Mouse (Mus musculus): ENCODE data around the gene Fgfbp3. TPM values are rescaled to one million over a fixed set of nuclear protein-coding genes. Genes with fewer than 3 reads are reported as not detected.

The Fgfbp3 gene
- polyA plus RNA-seq, 1 experiment, result 8.1 TPM

DNA sequence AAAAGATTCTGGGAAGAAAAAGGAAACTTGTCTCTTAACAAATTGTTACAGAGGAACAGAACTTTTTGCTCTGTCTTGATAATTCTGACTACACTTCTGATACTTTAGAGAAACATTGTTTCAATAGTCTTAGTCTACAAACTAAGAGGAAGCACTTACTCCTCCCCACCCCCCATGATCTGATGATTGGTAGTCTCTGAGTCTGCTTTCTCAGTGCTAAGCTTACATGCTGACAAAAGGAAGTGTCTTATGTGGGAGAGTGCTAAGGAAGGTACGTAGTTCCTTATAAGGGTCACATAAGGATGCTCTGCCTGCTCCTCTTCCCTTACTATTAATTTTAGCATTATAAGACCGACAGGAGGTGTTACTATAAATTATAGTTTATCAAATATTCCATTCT lies 13.2 kb upstream of the Fgfbp3 start:
- H3K4me3 ChIP-seq (replicated peaks; ENCODE audit: insufficient read depth, low read depth, low read length), result no peak overlapping the region
- TF ChIP-seq CTCF (IDR thresholded peaks at IDR 0.05; ENCODE audit: borderline replicate concordance, insufficient read depth, low read depth, low read length) (no peak), POLR2A (IDR thresholded peaks at IDR 0.05; ENCODE audit: borderline replicate concordance, insufficient read depth, low read length) (no peak)
- H3K27me3 ChIP-seq (ENCODE audit: control insufficient read depth, insufficient read depth, low read length), result no peaks in the 10 kb centered on the region
- H3K4me1 ChIP-seq (ENCODE audit: control insufficient read depth, insufficient read depth, low read length), result no peaks in the 10 kb centered on the region
- WGBS, result 87% methylated on average over 2 of the region's 2 CpGs
- no peak overlapping the region for H3K27ac ChIP-seq (ENCODE audit: insufficient read depth, low read length)
- DNase-seq, result no peak

DNA sequence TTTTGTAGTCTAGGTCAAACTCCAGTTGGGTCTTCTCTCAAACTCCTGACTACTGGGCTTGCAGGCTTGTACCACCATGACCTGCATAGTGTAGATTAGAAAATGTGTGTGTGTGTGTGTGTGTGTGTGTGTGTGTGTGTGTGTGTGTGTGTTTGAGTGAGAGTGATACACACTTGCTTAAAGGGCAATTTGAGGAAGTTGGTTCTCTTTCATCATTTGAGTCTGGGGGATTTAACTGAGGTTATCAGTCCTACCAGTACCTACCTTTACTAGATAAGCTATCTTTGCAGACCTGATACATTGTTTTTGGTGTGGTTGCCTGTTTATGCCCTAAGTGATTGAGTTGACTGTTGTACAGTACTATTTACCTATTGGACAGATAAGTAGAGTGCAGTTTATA lies 12.7 kb upstream of the Fgfbp3 start:
- no peak overlapping the region for H3K4me3 ChIP-seq (replicated peaks; ENCODE audit: insufficient read depth, low read depth, low read length)
- DNase-seq, result no peak
- TF ChIP-seq CTCF (IDR thresholded peaks at IDR 0.05; ENCODE audit: borderline replicate concordance, insufficient read depth, low read depth, low read length), result no peak
- TF ChIP-seq POLR2A (IDR thresholded peaks at IDR 0.05; ENCODE audit: borderline replicate concordance, insufficient read depth, low read length), result no peak

DNA sequence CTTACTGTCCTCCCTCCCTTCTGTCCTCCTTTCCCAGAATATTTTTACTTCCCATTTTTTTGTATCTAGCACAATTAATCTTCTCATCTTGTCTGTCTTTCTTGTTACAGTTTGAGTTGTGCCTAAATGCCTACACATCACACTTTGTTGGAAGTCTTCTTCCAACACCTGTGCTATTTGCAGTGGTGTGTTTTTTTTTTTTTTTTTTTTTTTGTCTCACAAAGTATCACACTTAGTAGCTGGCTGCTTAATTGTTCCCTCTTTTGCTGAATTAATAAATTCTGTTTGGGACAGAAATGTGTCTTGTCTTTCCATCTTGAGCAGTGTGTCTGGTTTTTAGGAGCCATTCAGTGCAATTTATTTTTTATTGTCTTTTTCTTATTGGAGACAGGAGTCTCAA lies 10.4 kb upstream of the Fgfbp3 start:
- no peak for TF ChIP-seq POLR2A (IDR thresholded peaks at IDR 0.05; ENCODE audit: borderline replicate concordance, insufficient read depth, low read length)
- TF ChIP-seq CTCF (IDR thresholded peaks at IDR 0.05; ENCODE audit: borderline replicate concordance, insufficient read depth, low read depth, low read length), result no peak

More for the DNA sequence above, 12.7 kb upstream of the Fgfbp3 start:
- Histone ChIP-seq H3K27me3 (ENCODE audit: control insufficient read depth, insufficient read depth, low read length) (no peaks in the 10 kb centered on the region), H3K4me1 (ENCODE audit: control insufficient read depth, insufficient read depth, low read length) (no peaks in the 10 kb centered on the region; the same call in 1 of the 2 replicates), H3K27ac (ENCODE audit: insufficient read depth, low read length) (no peak overlapping the region)

DNA sequence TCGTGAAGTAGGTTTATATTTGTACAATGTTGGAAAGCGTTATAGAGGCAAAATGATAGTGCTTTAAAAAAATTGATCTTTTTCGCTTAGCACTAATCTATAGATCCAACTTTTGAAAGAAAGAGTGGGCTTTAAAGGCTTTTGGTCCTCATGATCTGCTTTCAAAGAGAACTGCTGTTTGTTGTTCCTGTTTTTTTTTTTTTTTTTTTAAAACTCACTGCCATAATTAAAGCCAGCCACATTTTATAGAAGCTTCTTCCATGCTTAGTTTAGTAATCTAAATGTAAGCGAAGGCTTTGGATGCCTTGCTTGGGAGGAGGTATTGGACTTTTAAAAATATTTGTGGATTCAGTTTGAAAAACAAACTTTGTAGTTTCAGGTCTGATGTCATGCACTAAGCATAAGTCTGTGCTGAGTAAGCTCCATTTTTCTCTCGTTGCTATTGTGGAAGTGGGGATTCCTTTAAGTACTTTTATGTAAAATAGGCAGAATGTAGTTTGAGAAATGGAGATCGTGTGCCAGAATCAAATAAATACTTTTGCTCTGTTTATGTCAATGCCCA lies 8.5 kb upstream of the Fgfbp3 start:
- H3K4me1 ChIP-seq (ENCODE audit: control insufficient read depth, insufficient read depth, low read length), result no peaks in the 10 kb centered on the region; the same call in 1 of the 2 replicates
- no peak for DNase-seq
- no peak overlapping the region for H3K4me3 ChIP-seq (replicated peaks; ENCODE audit: insufficient read depth, low read depth, low read length)
- TF ChIP-seq CTCF (IDR thresholded peaks at IDR 0.05; ENCODE audit: borderline replicate concordance, insufficient read depth, low read depth, low read length) (no peak), POLR2A (IDR thresholded peaks at IDR 0.05; ENCODE audit: borderline replicate concordance, insufficient read depth, low read length) (no peak)
- no peak overlapping the region for H3K27ac ChIP-seq (ENCODE audit: insufficient read depth, low read length)
- H3K27me3 ChIP-seq (ENCODE audit: control insufficient read depth, insufficient read depth, low read length), result no peaks in the 10 kb centered on the region
- 82% methylated on average over 6 of the region's 6 CpGs for WGBS

More for the DNA sequence above, 10.4 kb upstream of the Fgfbp3 start:
- no peak overlapping the region for H3K27ac ChIP-seq (ENCODE audit: insufficient read depth, low read length)
- H3K4me3 ChIP-seq (replicated peaks; ENCODE audit: insufficient read depth, low read depth, low read length), result no peak overlapping the region
- no peak for DNase-seq
- no peaks in the 10 kb centered on the region; the same call in 1 of the 2 replicates for H3K4me1 ChIP-seq (ENCODE audit: control insufficient read depth, insufficient read depth, low read length)
- no peaks in the 10 kb centered on the region for H3K27me3 ChIP-seq (ENCODE audit: control insufficient read depth, insufficient read depth, low read length)

DNA sequence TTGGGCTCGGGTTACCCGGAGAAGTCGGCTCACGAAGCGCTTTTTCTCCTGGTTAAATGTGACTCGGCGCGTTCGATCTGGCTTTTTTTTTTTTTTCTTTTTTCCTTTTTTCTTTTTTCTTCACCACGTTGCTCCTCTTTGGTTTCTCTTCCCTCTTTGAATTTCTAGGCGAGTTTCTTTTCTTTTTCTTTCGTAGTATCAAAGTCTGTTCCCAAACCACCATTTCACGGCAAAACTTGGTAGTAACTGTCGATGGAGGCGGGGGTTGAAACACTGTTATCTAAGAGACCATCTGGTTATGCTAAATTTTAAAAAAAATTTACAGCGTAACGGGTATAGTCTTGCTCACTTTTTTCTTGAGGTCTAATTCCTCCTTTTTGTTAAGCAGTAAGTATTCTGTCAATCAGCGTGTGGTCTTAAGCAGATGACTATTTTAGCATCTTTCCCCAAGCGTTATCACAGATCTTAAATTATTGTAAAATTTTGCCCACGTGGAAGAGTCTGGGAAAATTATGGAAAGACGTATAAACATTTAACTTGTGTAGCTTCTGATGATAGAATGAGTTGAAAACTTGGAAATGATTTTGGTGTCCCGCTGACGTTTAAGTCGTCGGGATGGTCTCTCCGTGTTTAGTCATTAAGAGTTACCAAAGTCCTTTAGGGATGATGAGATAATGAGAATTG lies 7.3 kb upstream of the Fgfbp3 start:
- DNase-seq, result no peak
- H3K27ac ChIP-seq (ENCODE audit: insufficient read depth, low read length), result peak overlapping the region; percentile 88; the same call in 1 of the 2 replicates
- H3K4me1 ChIP-seq (ENCODE audit: control insufficient read depth, insufficient read depth, low read length), result no peaks in the 10 kb centered on the region; the same call in 1 of the 2 replicates
- 1% methylated on average over 26 of the region's 26 CpGs for WGBS
- H3K4me3 ChIP-seq (replicated peaks; ENCODE audit: insufficient read depth, low read depth, low read length), result peak overlapping the region; percentile 59
- no peak for TF ChIP-seq POLR2A (IDR thresholded peaks at IDR 0.05; ENCODE audit: borderline replicate concordance, insufficient read depth, low read length)
- TF ChIP-seq CTCF (IDR thresholded peaks at IDR 0.05; ENCODE audit: borderline replicate concordance, insufficient read depth, low read depth, low read length), result no peak
- H3K27me3 ChIP-seq (ENCODE audit: control insufficient read depth, insufficient read depth, low read length), result no peaks in the 10 kb centered on the region

DNA sequence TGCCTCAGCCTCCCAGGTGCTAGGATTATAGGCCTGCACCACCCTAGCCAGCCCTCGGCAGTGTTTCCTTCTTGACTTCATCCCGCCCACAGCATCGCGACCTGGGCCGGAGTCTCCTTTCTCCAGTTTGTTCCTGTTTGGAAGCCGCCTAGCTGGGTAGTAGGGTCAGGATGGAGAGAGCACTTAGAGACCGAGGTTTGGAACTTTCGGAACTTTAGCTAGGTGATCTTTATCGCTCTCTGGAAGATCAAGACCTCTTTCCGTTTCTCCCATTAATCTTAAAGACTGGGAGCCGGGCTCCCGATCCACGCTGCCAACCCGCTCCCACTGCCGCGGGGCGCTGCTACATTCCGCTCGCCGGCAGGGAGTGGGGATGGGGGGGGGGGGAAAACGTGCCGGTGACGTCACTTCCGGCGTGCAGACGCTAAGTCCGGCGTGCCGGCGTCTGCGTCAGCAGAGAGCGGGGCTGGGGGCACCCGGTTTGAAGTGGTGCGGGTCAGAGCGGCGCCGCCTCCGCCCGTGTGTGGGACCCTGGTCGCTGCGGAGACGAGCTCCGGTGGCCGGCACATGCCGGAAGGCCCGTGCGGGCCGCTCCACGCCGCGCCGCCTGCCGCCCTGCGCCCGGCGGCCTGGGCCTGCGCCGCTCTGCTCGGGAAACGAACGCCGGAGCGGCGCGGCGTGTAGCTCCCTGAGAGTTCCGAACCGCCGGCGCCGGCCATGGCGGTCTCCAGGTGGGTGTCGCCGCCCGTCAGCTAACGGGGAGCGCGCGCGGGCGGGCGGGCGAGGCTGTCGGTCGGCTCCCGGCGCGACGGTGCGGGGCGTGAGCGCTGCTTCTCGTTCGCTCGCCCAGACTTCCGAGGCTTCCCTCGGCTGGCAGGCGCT lies 6.5 kb upstream of the Fgfbp3 start, which contains the start of gene Btaf1:
Btaf1 (plus strand) TSS at position 409 of the 882 bp plus-strand sequence.
- Histone ChIP-seq H3K4me1 (ENCODE audit: control insufficient read depth, insufficient read depth, low read length) (no peaks in the 10 kb centered on the region; the same call in 1 of the 2 replicates), H3K4me3 (replicated peaks; ENCODE audit: insufficient read depth, low read depth, low read length) (peak within 1 kb of the TSS; percentile 59), H3K27ac (ENCODE audit: insufficient read depth, low read length) (peak within 1 kb of the TSS; percentile 88), H3K27me3 (ENCODE audit: control insufficient read depth, insufficient read depth, low read length) (no peaks in the 10 kb centered on the region)
- DNase-seq, result peak; percentile 88
- TF ChIP-seq CTCF (IDR thresholded peaks at IDR 0.05; ENCODE audit: borderline replicate concordance, insufficient read depth, low read depth, low read length) (no peak), POLR2A (IDR thresholded peaks at IDR 0.05; ENCODE audit: borderline replicate concordance, insufficient read depth, low read length) (0 out of 2 replicates have a peak, but pooled peaks have one; percentile 85)
- under 1% methylated on average over 98 of the region's 98 CpGs for WGBS

DNA sequence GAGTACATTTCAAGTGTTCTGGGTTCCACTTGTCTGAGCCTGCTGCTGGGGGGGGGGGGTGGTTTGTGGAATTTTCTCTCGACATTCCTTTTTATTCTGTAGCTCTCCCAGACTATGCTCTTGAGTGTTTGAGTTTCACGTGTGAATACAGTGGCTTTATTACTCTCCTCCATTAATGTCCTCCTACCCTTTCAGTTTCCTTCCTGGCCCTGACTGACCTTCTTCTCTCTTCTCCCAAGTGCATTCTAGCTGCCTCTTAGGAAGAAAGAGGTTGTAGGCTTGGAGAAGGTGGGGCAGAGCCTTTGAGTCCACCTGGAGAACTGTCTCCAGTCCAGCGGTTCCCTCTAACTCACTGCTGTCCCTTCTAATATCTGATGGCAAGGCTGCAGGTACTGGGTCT lies 3.5 kb upstream of the Fgfbp3 start:
- H3K27ac ChIP-seq (ENCODE audit: insufficient read depth, low read length), result no peak overlapping the region
- TF ChIP-seq CTCF (IDR thresholded peaks at IDR 0.05; ENCODE audit: borderline replicate concordance, insufficient read depth, low read depth, low read length) (no peak), POLR2A (IDR thresholded peaks at IDR 0.05; ENCODE audit: borderline replicate concordance, insufficient read depth, low read length) (no peak)
- 75% methylated on average over 3 of the region's 3 CpGs for WGBS
- no peak for DNase-seq
- no peaks in the 10 kb centered on the region; the same call in 1 of the 2 replicates for H3K4me1 ChIP-seq (ENCODE audit: control insufficient read depth, insufficient read depth, low read length)
- no peaks in the 10 kb centered on the region for H3K27me3 ChIP-seq (ENCODE audit: control insufficient read depth, insufficient read depth, low read length)
- H3K4me3 ChIP-seq (replicated peaks; ENCODE audit: insufficient read depth, low read depth, low read length), result no peak overlapping the region

Measured in cerebellum, adult 2 months (tissue).